Mouse (Mus musculus) embryonic fibroblast, embryonic 13.5 days (primary cell): ENCODE measurements at regions not wholly inside any gene's neighbourhood (a gene's known extent, or its start where the extent isn't known, plus 50 kb on each side); places are given as distances from the start of the nearest gene placed in this dataset.

Experiments used
- CTCF ChIP-seq: IDR thresholded peaks from 2 replicates; pipeline ENCODE4 v1.5.1; 2011; ENCODE audit warnings: mild to moderate bottlenecking, control low read depth, low read length, moderate library complexity, borderline replicate concordance; ENCODE audit not compliant: insufficient read depth
- POLR2A ChIP-seq: IDR thresholded peaks from 2 replicates; pipeline ENCODE4 v1.6.1; 2011; ENCODE audit warnings: low read depth, mild to moderate bottlenecking, control low read depth, low read length, moderate library complexity

- no peak for TF ChIP-seq CTCF
- TF ChIP-seq POLR2A = no peak
Measured at GRCm38 (mm10) chr6:81461095-81461494, 462.4 kb upstream of the Gcfc2 start.
